Mouse (Mus musculus) cerebellum, adult 2 months (tissue): Measurements from ENCODE around the gene Mefv. TPM values are rescaled to one million over a fixed set of nuclear protein-coding genes. Genes with fewer than 3 reads are reported as not detected.
A peak's percentile ranks its signal among the peaks of the same experiment; 100 is the strongest.

ENCODE experiments used
- DNase-seq, 2 experiments: peaks; one replicate each; pipeline ENCODE4 v3.0.0; 2021
- H3K27ac ChIP-seq: fragments of 200-500 bp; 2 replicates; pipeline ENCODE4 v1.5.1; 2012; ENCODE audit warnings: low read length, control low read depth, inconsistent platforms; ENCODE audit not compliant: insufficient read depth
- H3K27me3 ChIP-seq: fragments of 200-500 bp; 2 replicates; pipeline ENCODE4 v1.6.1; 2012; ENCODE audit warnings: inconsistent platforms, mild to moderate bottlenecking, low read length, moderate library complexity; ENCODE audit not compliant: control insufficient read depth, insufficient read depth
- H3K4me1 ChIP-seq: fragments of 200-500 bp; 2 replicates; pipeline ENCODE4 v1.6.1; 2011; ENCODE audit warnings: low read length; ENCODE audit not compliant: control insufficient read depth, insufficient read depth
- H3K4me3 ChIP-seq: fragments of 200-500 bp; replicated peaks from 2 replicates; pipeline ENCODE3; 2011; ENCODE audit warnings: mild to moderate bottlenecking, low read depth, low read length, control low read depth; ENCODE audit not compliant: insufficient read depth
- CTCF ChIP-seq: fragments of 200-500 bp; IDR thresholded peaks from 2 replicates; pipeline ENCODE4 v1.5.1; 2011; ENCODE audit warnings: low read depth, mild to moderate bottlenecking, control low read depth, low read length, moderate library complexity, borderline replicate concordance; ENCODE audit not compliant: insufficient read depth
- POLR2A ChIP-seq: fragments of 200-500 bp; IDR thresholded peaks from 2 replicates; pipeline ENCODE4 v1.6.1; 2011; ENCODE audit warnings: low read length, control low read depth, borderline replicate concordance; ENCODE audit not compliant: insufficient read depth
- WGBS: fragments of 180-500 bp; shearing (Covaris S2); methylation state at CpG from one replicate; pipeline ENCODE4 v1.1.7; 2018; 5-methylcytosine and 5-hydroxymethylcytosine counted together
- polyA plus RNA-seq: library from polyadenylated mRNA; depleted of rRNA; stranded (reverse); fragments of >200 nt; gene quantifications from 2 replicates; pipeline ENCODE4 v1.2.3, GENCODE M21; 2012; rRNA removed

Mefv gene
- not detected in 2 replicates for polyA plus RNA-seq

DNA sequence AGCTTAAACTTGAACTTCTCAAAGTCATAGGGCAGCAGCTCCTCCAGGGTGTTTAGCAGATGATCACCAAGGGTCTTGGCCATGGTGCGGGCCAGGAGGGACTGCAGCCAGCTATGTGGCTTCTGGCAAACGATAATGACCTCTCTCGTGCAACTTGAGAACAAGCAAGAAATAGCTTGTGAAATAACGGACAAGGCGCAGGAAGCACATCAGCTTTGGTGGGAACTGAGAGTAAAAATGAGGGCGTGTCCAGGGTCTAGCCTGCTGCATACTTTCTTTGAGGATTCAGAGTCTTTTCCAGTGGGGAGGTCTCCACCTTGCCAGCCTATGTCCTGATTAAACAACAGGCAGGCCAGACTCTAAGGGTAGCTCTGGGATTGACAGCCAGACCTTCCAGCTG lies at the start of gene Mefv:
Gene Mefv (minus strand): TSS at position 118 of the 400 bp plus-strand sequence.
- no peaks in the 10 kb centered on the region for H3K4me1 ChIP-seq
- H3K27ac ChIP-seq, result no peak within 1 kb of the TSS
- no peak within 1 kb of the TSS for H3K4me3 ChIP-seq
- no peaks in the 10 kb centered on the region for H3K27me3 ChIP-seq
- TF ChIP-seq POLR2A (no peak), CTCF (no peak)
- no peak for DNase-seq
- 70% methylated on average over 6 of the region's 6 CpGs for WGBS

DNA sequence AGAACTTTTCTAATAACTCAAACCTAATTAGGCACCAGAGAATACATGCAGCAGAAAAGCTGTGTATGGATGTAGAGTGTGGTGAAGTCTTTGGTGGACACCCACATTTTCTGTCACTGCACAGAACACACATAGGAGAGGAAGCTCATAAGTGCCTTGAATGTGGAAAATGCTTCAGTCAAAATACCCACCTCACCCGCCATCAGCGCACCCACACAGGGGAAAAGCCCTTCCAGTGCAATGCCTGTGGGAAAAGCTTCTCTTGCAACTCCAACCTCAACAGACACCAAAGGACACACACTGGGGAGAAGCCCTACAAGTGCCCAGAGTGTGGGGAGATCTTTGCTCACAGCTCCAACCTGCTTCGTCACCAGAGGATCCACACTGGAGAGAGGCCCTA lies 31.1 kb upstream of the Mefv start:
- no peak for DNase-seq
- Histone ChIP-seq H3K27me3 (no peaks in the 10 kb centered on the region), H3K4me3 (no peak overlapping the region), H3K27ac (no peak overlapping the region), H3K4me1 (no peaks in the 10 kb centered on the region; the same call in 1 of the 2 replicates)
- WGBS, result 97% methylated on average over 3 of the region's 3 CpGs
- TF ChIP-seq CTCF (no peak), POLR2A (no peak)

DNA sequence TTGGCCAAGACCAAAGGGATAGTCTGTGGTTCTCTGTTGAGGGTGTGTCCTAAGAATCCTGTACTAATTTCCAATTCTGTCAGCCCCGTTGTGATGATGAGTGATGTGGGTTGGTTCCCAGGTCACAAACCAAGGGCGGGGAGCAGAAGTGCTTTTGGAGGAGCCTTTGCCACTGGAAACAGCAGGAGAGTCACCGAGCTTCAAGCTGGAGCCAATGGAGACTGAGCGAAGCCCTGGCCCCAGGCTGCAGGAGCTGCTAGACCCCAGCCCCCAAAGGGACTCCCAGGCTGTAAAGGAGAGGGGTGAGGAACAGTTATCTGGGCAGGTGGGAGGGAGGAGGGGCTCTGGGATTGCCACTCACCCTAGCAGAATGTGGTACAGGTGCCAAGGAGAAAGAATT lies 27.8 kb upstream of the Mefv start:
- peak in 1 of 2 experiments; percentile 8 for DNase-seq
- TF ChIP-seq CTCF (no peak), POLR2A (no peak)
- WGBS, result 83% methylated on average over 4 of the region's 4 CpGs

DNA sequence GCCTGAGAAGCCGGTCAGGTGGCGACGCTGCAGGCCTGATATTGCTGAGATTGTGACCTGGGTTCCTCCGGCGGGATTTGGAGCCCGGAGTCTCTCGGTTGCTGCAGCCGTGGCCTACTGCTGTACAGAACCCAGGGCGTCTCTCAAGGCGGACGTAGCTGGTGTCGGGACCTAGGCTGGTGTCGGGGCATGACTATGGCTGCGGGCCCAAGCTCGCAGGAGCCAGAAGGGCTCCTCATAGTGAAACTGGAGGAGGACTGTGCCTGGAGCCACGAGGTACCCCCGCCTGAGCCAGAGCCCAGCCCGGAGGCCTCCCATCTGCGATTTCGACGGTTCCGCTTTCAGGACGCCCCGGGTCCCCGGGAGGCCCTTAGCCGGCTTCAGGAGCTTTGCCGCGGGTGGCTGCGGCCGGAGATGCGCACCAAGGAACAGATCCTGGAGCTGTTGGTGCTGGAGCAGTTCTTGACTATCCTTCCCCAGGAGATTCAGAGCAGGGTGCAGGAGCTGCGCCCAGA lies 26.3 kb upstream of the Mefv start:
- Histone ChIP-seq H3K4me3 (peak overlapping the region; percentile 85), H3K27ac (peak overlapping the region; percentile 53; the same call in 1 of the 2 replicates), H3K27me3 (no peaks in the 10 kb centered on the region), H3K4me1 (no peaks in the 10 kb centered on the region; the same call in 1 of the 2 replicates)
- no peak for DNase-seq
- WGBS, result under 1% methylated on average over 32 of the region's 32 CpGs
- TF ChIP-seq POLR2A (no peak), CTCF (no peak)

More for the DNA sequence above, 27.8 kb upstream of the Mefv start:
- Histone ChIP-seq H3K4me3 (no peak overlapping the region), H3K27me3 (no peaks in the 10 kb centered on the region), H3K27ac (no peak overlapping the region), H3K4me1 (no peaks in the 10 kb centered on the region; the same call in 1 of the 2 replicates)

DNA sequence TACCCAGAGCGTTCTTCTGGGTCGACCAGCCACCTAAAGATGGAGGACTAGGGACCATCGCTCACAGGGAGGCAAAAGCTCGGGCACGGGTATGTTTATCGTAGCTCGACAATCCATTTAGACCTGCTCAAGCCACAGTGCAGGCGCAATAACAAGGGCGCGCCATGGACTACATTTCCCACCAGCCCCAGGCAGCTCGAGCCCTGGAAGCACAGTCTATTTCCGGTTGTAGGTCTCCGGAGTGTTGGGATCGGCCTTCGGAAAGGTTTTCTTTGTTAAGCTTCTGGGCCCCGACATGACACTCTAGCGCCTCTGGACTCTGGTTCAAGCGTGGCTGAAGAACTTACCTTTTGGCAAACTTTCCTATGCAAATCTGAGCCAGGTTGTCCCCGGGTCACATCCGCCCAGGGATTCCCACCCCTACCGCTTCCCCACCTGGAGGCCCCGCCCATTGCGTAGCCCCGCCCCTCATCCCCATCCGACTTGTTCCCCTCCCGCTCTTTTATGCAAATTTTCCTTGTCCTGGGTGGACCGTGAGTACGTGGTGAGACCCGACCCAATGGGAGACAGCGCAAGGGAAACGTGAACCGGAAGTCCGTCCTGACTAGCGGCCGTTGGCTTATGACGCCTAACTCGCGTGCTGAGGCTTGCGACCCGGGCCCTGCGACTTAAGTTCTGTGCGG lies 25.7 kb upstream of the Mefv start, which contains the start of gene Zfp263:
Gene Zfp263 (plus strand): TSS at position 591 of the 683 bp plus-strand sequence.
- TF ChIP-seq CTCF (no peak), POLR2A (peak; percentile 85)
- peak within 1 kb of the TSS; percentile 69 for H3K27ac ChIP-seq
- no peaks in the 10 kb centered on the region; the same call in 1 of the 2 replicates for H3K4me1 ChIP-seq
- no peaks in the 10 kb centered on the region for H3K27me3 ChIP-seq
- peak; percentile 93 to 95 for DNase-seq
- peak within 1 kb of the TSS; percentile 85 for H3K4me3 ChIP-seq
- WGBS, result under 1% methylated on average over 42 of the region's 42 CpGs

DNA sequence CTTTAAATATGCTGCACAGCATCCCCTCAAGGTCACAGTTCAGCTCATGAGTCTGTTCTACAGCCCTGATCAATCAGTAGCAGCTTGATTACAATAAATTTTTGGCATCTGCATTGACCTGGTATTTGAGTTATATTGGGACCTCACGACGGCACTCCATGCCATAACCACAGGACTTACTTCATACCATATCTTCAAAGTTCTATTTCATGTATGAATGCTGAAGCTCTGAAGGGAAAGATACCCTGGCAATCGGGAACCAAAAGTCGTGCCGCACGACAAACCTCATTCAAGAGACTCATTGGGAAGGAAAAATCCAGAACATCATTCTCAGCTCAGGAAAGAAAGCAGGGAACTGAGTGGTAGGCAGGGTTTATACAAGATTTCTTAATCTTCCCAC lies 24.6 kb upstream of the Mefv start:
- DNase-seq, result peak; percentile 3 to 14
- Histone ChIP-seq H3K4me1 (no peaks in the 10 kb centered on the region; the same call in 1 of the 2 replicates), H3K4me3 (no peak overlapping the region), H3K27me3 (no peaks in the 10 kb centered on the region), H3K27ac (no peak overlapping the region)
- 98% methylated on average over 6 of the region's 6 CpGs for WGBS
- TF ChIP-seq CTCF, result no peak
- TF ChIP-seq POLR2A, result no peak

DNA sequence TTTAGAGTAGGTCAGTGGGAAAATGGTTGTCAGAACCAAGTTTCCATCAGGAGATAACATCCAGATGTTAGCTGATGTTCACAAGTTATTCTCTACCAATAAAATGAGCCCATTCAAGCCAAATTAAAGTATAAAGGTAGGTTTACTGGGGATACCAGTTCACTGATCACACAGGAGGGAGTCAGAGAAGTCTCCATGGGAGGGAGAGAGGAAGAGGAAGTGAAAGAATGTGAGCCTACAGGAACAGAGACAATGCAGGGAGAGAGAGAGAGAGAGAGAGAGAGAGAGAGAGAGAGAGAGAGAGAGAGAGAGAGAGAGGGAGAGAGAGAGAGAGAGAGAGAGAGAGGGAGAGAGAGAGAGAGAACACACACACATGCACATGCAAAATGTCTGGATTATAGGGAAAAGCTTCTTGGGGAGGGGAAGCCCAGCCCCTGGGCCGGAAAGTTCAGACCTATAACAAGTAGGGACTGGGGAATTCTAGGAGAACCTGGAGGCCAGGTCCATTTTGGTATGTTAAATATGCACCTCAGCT lies 15.4 kb upstream of the Mefv start:
- TF ChIP-seq POLR2A (no peak), CTCF (no peak)
- H3K4me1 ChIP-seq, result no peaks in the 10 kb centered on the region
- no peak overlapping the region for H3K4me3 ChIP-seq
- no peaks in the 10 kb centered on the region for H3K27me3 ChIP-seq
- DNase-seq, result no peak
- WGBS, result 67% methylated on average over 1 of the region's 1 CpGs
- no peak overlapping the region for H3K27ac ChIP-seq
